Mouse (Mus musculus) embryonic facial prominence, embryonic 14.5 days (tissue): ENCODE data around the gene Rbm12. TPM values are rescaled to one million over a fixed set of nuclear protein-coding genes. Genes with fewer than 3 reads are reported as not detected.

ENCODE experiments used
- ATAC-seq: fragments of 200-750 bp; cut with Nextera tagmentation; 2 replicates; pipeline ENCODE4 v1.8.0; 2017; ENCODE audit warnings: low read depth, moderate number of reproducible peaks, moderate TSS enrichment
- DNase-seq: peaks from one replicate; pipeline ENCODE4 v3.0.0-alpha.2; 2015; ENCODE audit warnings: low spot score
- H3K27ac ChIP-seq: fragments of 300-500 bp; sonication (generic); replicated peaks from 2 replicates; pipeline ENCODE4 v1.5.1; 2014; ENCODE audit warnings: low read depth, mild to moderate bottlenecking, low read length, moderate library complexity
- H3K27me3 ChIP-seq: fragments of 300-500 bp; sonication (generic); replicated peaks from 2 replicates; pipeline ENCODE4 v1.6.1; 2014; ENCODE audit warnings: low read length; ENCODE audit not compliant: control insufficient read depth, insufficient read depth
- H3K36me3 ChIP-seq: fragments of 300-500 bp; sonication (generic); 2 replicates; pipeline ENCODE4 v1.6.1; 2014; ENCODE audit warnings: low read length, mixed read lengths; ENCODE audit not compliant: control insufficient read depth, insufficient read depth
- H3K4me1 ChIP-seq: fragments of 300-500 bp; sonication (generic); 2 replicates; pipeline ENCODE4 v1.6.1; 2014; ENCODE audit warnings: antibody characterized with exemption, low read length; ENCODE audit not compliant: control insufficient read depth, insufficient read depth
- H3K4me2 ChIP-seq: fragments of 300-500 bp; sonication (generic); 2 replicates; pipeline ENCODE4 v1.6.1; 2014; ENCODE audit warnings: low read depth, mild to moderate bottlenecking, low read length, moderate library complexity, mixed read lengths
- H3K4me3 ChIP-seq: fragments of 300-500 bp; sonication (generic); 2 replicates; pipeline ENCODE4 v1.5.1; 2014; ENCODE audit warnings: low read depth, mild to moderate bottlenecking, low read length
- H3K9ac ChIP-seq: fragments of 300-500 bp; sonication (generic); 2 replicates; pipeline ENCODE4 v1.6.1; 2014; ENCODE audit warnings: low read depth, mild to moderate bottlenecking, low read length, moderate library complexity, mixed read lengths
- H3K9me3 ChIP-seq: fragments of 300-500 bp; sonication (generic); 2 replicates; pipeline ENCODE4 v1.6.1; 2016; ENCODE audit warnings: low read length; ENCODE audit not compliant: control insufficient read depth
- WGBS: fragments of 180-500 bp; shearing (Covaris S2); extraction: QIAGEN DNeasy Blood & Tissue Kit; methylation state at CpG from one replicate; pipeline ENCODE4 v1.1.7; 2014; 5-methylcytosine and 5-hydroxymethylcytosine counted together
- polyA plus RNA-seq: library from polyadenylated mRNA; unstranded; fragments of >200 nt; fragmentation: Nextera tagmentation; extraction: Ambion mirVana; gene quantifications from 2 replicates; pipeline ENCODE4 v1.2.1, GENCODE M21; 2014

Rbm12 gene
- polyA plus RNA-seq = 26.2 and 27.7 TPM in 2 replicates

- Histone ChIP-seq H3K27me3 (no peaks in the 10 kb centered on the region), H3K27ac (peak within 1 kb of the TSS; percentile 94), H3K4me1 (peaks cover 13% of the 10 kb centered on the region), H3K36me3 (0 out of 2 replicates have a peak, but pooled peaks cover 6% of the 10 kb centered on the region), H3K4me2 (peak within 1 kb of the TSS; percentile 64), H3K9ac (peak within 1 kb of the TSS; percentile 98), H3K9me3 (no peaks in the 10 kb centered on the region), H3K4me3 (peak within 1 kb of the TSS; percentile 89)
- DNase-seq (peak; percentile 95), ATAC-seq (peak; percentile 95)
- WGBS = under 1% methylated on average over 56 of the region's 74 CpGs
These were observed at the start of gene Rbm12, which contains the start of gene Cpne1 for GRCm38 (mm10) chr2:156111358-156112079. Gene Rbm12, minus strand, starts transcription at chr2:156111978. Gene Cpne1, minus strand, starts transcription at chr2:156111965.

GRCm38 (mm10) chr2:156151538-156151937 is 39.8 kb upstream of the Rbm12 start:
- Histone ChIP-seq H3K9ac (no peak overlapping the region), H3K27ac (no peak overlapping the region), H3K4me1 (no peaks in the 10 kb centered on the region), H3K9me3 (no peaks in the 10 kb centered on the region), H3K36me3 (peaks cover 87% of the 10 kb centered on the region), H3K27me3 (no peaks in the 10 kb centered on the region), H3K4me3 (no peak overlapping the region), H3K4me2 (no peak overlapping the region)
- DNase-seq (no peak), ATAC-seq (no peak)

- no peak overlapping the region for H3K9ac ChIP-seq
- no peak overlapping the region for H3K4me3 ChIP-seq
- H3K36me3 ChIP-seq = peaks cover 59% of the 10 kb centered on the region
- DNase-seq (no peak), ATAC-seq (no peak)
- WGBS = 91% methylated on average over 3 of the region's 3 CpGs
- H3K4me1 ChIP-seq = peaks cover 4% of the 10 kb centered on the region; the same call in 1 of the 2 replicates
- no peaks in the 10 kb centered on the region for H3K9me3 ChIP-seq
- H3K27ac ChIP-seq = no peak overlapping the region
- no peaks in the 10 kb centered on the region for H3K27me3 ChIP-seq
- no peak overlapping the region for H3K4me2 ChIP-seq
These were observed 35.6 kb upstream of the Rbm12 start for GRCm38 (mm10) chr2:156147316-156147915.

GRCm38 (mm10) chr2:156146272-156146989 is 34.7 kb upstream of the Rbm12 start:
- ATAC-seq (no peak), DNase-seq (no peak)
- no peak overlapping the region for H3K4me3 ChIP-seq
- peaks cover 4% of the 10 kb centered on the region; the same call in 1 of the 2 replicates for H3K4me1 ChIP-seq
- H3K4me2 ChIP-seq = no peak overlapping the region
- H3K27ac ChIP-seq = no peak overlapping the region
- 68% methylated on average over 5 of the region's 5 CpGs for WGBS
- H3K36me3 ChIP-seq = peaks cover 50% of the 10 kb centered on the region
- H3K9ac ChIP-seq = no peak overlapping the region
- no peaks in the 10 kb centered on the region for H3K27me3 ChIP-seq
- H3K9me3 ChIP-seq = no peaks in the 10 kb centered on the region

- ATAC-seq (no peak), DNase-seq (no peak)
- Histone ChIP-seq H3K36me3 (peaks cover 43% of the 10 kb centered on the region), H3K4me1 (peaks cover 4% of the 10 kb centered on the region; the same call in 1 of the 2 replicates), H3K9ac (no peak overlapping the region), H3K27ac (no peak overlapping the region), H3K9me3 (no peaks in the 10 kb centered on the region), H3K27me3 (no peaks in the 10 kb centered on the region), H3K4me3 (peak overlapping the region; percentile 85; the same call in 1 of the 2 replicates), H3K4me2 (peak overlapping the region; percentile 82)
- WGBS = 57% methylated on average over 11 of the region's 11 CpGs
These were observed 33.8 kb upstream of the Rbm12 start for GRCm38 (mm10) chr2:156145486-156146130.

- Histone ChIP-seq H3K9ac (peak within 1 kb of the TSS; percentile 91), H3K9me3 (no peaks in the 10 kb centered on the region), H3K4me2 (peak within 1 kb of the TSS; percentile 82), H3K4me1 (peaks cover 4% of the 10 kb centered on the region; the same call in 1 of the 2 replicates), H3K36me3 (peaks cover 31% of the 10 kb centered on the region), H3K27me3 (no peaks in the 10 kb centered on the region), H3K27ac (peak within 1 kb of the TSS; percentile 93), H3K4me3 (peak within 1 kb of the TSS; percentile 85)
- 0% methylated on average over 34 of the region's 70 CpGs for WGBS
- DNase-seq (peak; percentile 98), ATAC-seq (peak; percentile 98)
These were observed 32.4 kb upstream of the Rbm12 start, which contains the start of the genes Romo1 and Nfs1 for GRCm38 (mm10) chr2:156143953-156144724. Gene Romo1, plus strand, starts transcription at chr2:156144039. Gene Nfs1, minus strand, starts transcription at chr2:156144186.

GRCm38 (mm10) chr2:156143367-156143766 is 31.6 kb upstream of the Rbm12 start:
- 1% methylated on average over 16 of the region's 16 CpGs for WGBS
- DNase-seq (no peak), ATAC-seq (no peak)
- Histone ChIP-seq H3K9ac (peak overlapping the region; percentile 91), H3K27ac (peak overlapping the region; percentile 93), H3K27me3 (no peaks in the 10 kb centered on the region), H3K4me1 (peaks cover 4% of the 10 kb centered on the region; the same call in 1 of the 2 replicates), H3K4me2 (peak overlapping the region; percentile 82), H3K36me3 (peaks cover 23% of the 10 kb centered on the region), H3K9me3 (no peaks in the 10 kb centered on the region), H3K4me3 (peak overlapping the region; percentile 85)
